Mouse (Mus musculus) midbrain, embryonic 15.5 days (tissue): ENCODE data around the gene Retreg1. TPM values are rescaled to one million over a fixed set of nuclear protein-coding genes. Genes with fewer than 3 reads are reported as not detected.

Experiments
- ATAC-seq: fragments of 200-750 bp; cut with Nextera tagmentation; replicated peaks from 2 replicates; pipeline ENCODE4 v1.8.0; 2017; ENCODE audit warnings: moderate TSS enrichment
- H3K27ac ChIP-seq: fragments of 300-500 bp; sonication (generic); 2 replicates; pipeline ENCODE4 v1.5.1; 2015; ENCODE audit warnings: mild to moderate bottlenecking, inconsistent platforms
- H3K27me3 ChIP-seq: fragments of 300-500 bp; sonication (generic); replicated peaks from 2 replicates; pipeline ENCODE4 v1.6.1; 2015; ENCODE audit warnings: inconsistent platforms
- H3K36me3 ChIP-seq: fragments of 300-500 bp; sonication (generic); replicated peaks from 2 replicates; pipeline ENCODE4 v1.6.1; 2015; ENCODE audit warnings: inconsistent platforms
- H3K4me1 ChIP-seq: fragments of 300-500 bp; sonication (generic); 2 replicates; pipeline ENCODE4 v1.6.1; 2015; ENCODE audit warnings: inconsistent platforms
- H3K4me2 ChIP-seq: fragments of 300-500 bp; sonication (generic); 2 replicates; pipeline ENCODE4 v1.6.1; 2015; ENCODE audit warnings: inconsistent platforms, mild to moderate bottlenecking, moderate library complexity
- H3K4me3 ChIP-seq: fragments of 300-500 bp; sonication (generic); 2 replicates; pipeline ENCODE4 v1.5.1; 2015; ENCODE audit warnings: mild to moderate bottlenecking, inconsistent platforms
- H3K9ac ChIP-seq: fragments of 300-500 bp; sonication (generic); 2 replicates; pipeline ENCODE4 v1.6.1; 2015; ENCODE audit warnings: mild to moderate bottlenecking, inconsistent platforms
- H3K9me3 ChIP-seq: fragments of 300-500 bp; sonication (generic); 2 replicates; pipeline ENCODE4 v1.6.1; 2016; ENCODE audit warnings: inconsistent platforms
- WGBS: fragments of 180-500 bp; shearing (Covaris S2); methylation state at CpG from one replicate; pipeline ENCODE4 v1.1.7; 2015; ENCODE audit warnings: mixed read lengths; 5-methylcytosine and 5-hydroxymethylcytosine counted together
- polyA plus RNA-seq: library from polyadenylated mRNA; unstranded; fragments of >200 nt; fragmentation: Nextera tagmentation; extraction: Ambion mirVana; gene quantifications from 2 replicates; pipeline ENCODE4 v1.2.1, GENCODE M21; 2015

Retreg1 gene
- polyA plus RNA-seq, 1 experiment from 2014 or later, result 12.6 TPM

- Histone ChIP-seq H3K9ac (no peak overlapping the region), H3K9me3 (no peaks in the 10 kb centered on the region), H3K27me3 (no peaks in the 10 kb centered on the region), H3K4me1 (peaks cover 3% of the 10 kb centered on the region; the same call in 1 of the 2 replicates), H3K36me3 (no peaks in the 10 kb centered on the region), H3K27ac (no peak overlapping the region), H3K4me2 (no peak overlapping the region), H3K4me3 (no peak overlapping the region)
- ATAC-seq, result no peak
- 88% methylated on average over 8 of the region's 8 CpGs for WGBS
These were observed 102.2 kb downstream of the Retreg1 start for GRCm38 (mm10) chr15:25945224-25945623.

GRCm38 (mm10) chr15:25946482-25946881, 103.5 kb downstream of the Retreg1 start:
- no peak overlapping the region for H3K4me3 ChIP-seq
- H3K4me1 ChIP-seq, result peaks cover 3% of the 10 kb centered on the region; the same call in 1 of the 2 replicates
- ATAC-seq, result no peak
- H3K9ac ChIP-seq, result no peak overlapping the region
- no peaks in the 10 kb centered on the region for H3K36me3 ChIP-seq
- no peak overlapping the region for H3K27ac ChIP-seq
- no peak overlapping the region for H3K4me2 ChIP-seq
- H3K27me3 ChIP-seq, result no peaks in the 10 kb centered on the region
- H3K9me3 ChIP-seq, result no peaks in the 10 kb centered on the region
- 94% methylated on average over 7 of the region's 7 CpGs for WGBS

GRCm38 (mm10) chr15:25947383-25947782, 104.4 kb downstream of the Retreg1 start:
- ATAC-seq, result no peak
- H3K36me3 ChIP-seq, result no peaks in the 10 kb centered on the region
- 86% methylated on average over 8 of the region's 8 CpGs for WGBS
- no peak overlapping the region for H3K9ac ChIP-seq
- H3K27me3 ChIP-seq, result no peaks in the 10 kb centered on the region
- H3K9me3 ChIP-seq, result no peaks in the 10 kb centered on the region
- no peak overlapping the region for H3K27ac ChIP-seq
- no peak overlapping the region for H3K4me2 ChIP-seq
- H3K4me3 ChIP-seq, result no peak overlapping the region
- no peaks in the 10 kb centered on the region for H3K4me1 ChIP-seq

GRCm38 (mm10) chr15:25948257-25949223, 105.6 kb downstream of the Retreg1 start:
- Histone ChIP-seq H3K4me3 (no peak overlapping the region), H3K4me2 (no peak overlapping the region), H3K27me3 (no peaks in the 10 kb centered on the region), H3K36me3 (no peaks in the 10 kb centered on the region), H3K27ac (no peak overlapping the region), H3K9me3 (no peaks in the 10 kb centered on the region), H3K4me1 (no peaks in the 10 kb centered on the region), H3K9ac (no peak overlapping the region)
- WGBS, result 78% methylated on average over 26 of the region's 26 CpGs
- no peak for ATAC-seq

- no peak for ATAC-seq
- H3K4me3 ChIP-seq, result no peak overlapping the region
- H3K9me3 ChIP-seq, result no peaks in the 10 kb centered on the region
- no peak overlapping the region for H3K4me2 ChIP-seq
- no peaks in the 10 kb centered on the region for H3K27me3 ChIP-seq
- no peaks in the 10 kb centered on the region for H3K36me3 ChIP-seq
- H3K27ac ChIP-seq, result no peak overlapping the region
- WGBS, result 88% methylated on average over 9 of the region's 9 CpGs
- no peaks in the 10 kb centered on the region for H3K4me1 ChIP-seq
- H3K9ac ChIP-seq, result no peak overlapping the region
These were observed 106.7 kb downstream of the Retreg1 start for GRCm38 (mm10) chr15:25949696-25950095.

GRCm38 (mm10) chr15:25950584-25950983, 107.6 kb downstream of the Retreg1 start:
- WGBS, result 90% methylated on average over 5 of the region's 5 CpGs
- H3K9me3 ChIP-seq, result no peaks in the 10 kb centered on the region
- H3K4me3 ChIP-seq, result no peak overlapping the region
- ATAC-seq, result no peak
- no peak overlapping the region for H3K4me2 ChIP-seq
- no peaks in the 10 kb centered on the region for H3K36me3 ChIP-seq
- H3K27me3 ChIP-seq, result no peaks in the 10 kb centered on the region
- H3K27ac ChIP-seq, result no peak overlapping the region
- no peak overlapping the region for H3K9ac ChIP-seq
- no peaks in the 10 kb centered on the region for H3K4me1 ChIP-seq

GRCm38 (mm10) chr15:25951037-25951436, 108.1 kb downstream of the Retreg1 start:
- H3K27ac ChIP-seq, result no peak overlapping the region
- no peak overlapping the region for H3K4me3 ChIP-seq
- no peak for ATAC-seq
- no peaks in the 10 kb centered on the region for H3K36me3 ChIP-seq
- no peak overlapping the region for H3K9ac ChIP-seq
- no peak overlapping the region for H3K4me2 ChIP-seq
- no peaks in the 10 kb centered on the region for H3K9me3 ChIP-seq
- WGBS, result 85% methylated on average over 4 of the region's 4 CpGs
- no peaks in the 10 kb centered on the region for H3K4me1 ChIP-seq
- no peaks in the 10 kb centered on the region for H3K27me3 ChIP-seq

GRCm38 (mm10) chr15:25956001-25956400, 113.0 kb downstream of the Retreg1 start:
- no peak overlapping the region for H3K27ac ChIP-seq
- no peaks in the 10 kb centered on the region for H3K27me3 ChIP-seq
- no peak overlapping the region for H3K4me2 ChIP-seq
- ATAC-seq, result no peak
- 76% methylated on average over 5 of the region's 5 CpGs for WGBS
- no peak overlapping the region for H3K9ac ChIP-seq
- no peak overlapping the region for H3K4me3 ChIP-seq
- H3K36me3 ChIP-seq, result no peaks in the 10 kb centered on the region
- H3K9me3 ChIP-seq, result no peaks in the 10 kb centered on the region
- no peaks in the 10 kb centered on the region for H3K4me1 ChIP-seq

- no peak overlapping the region for H3K4me2 ChIP-seq
- ATAC-seq, result no peak
- no peaks in the 10 kb centered on the region for H3K9me3 ChIP-seq
- no peaks in the 10 kb centered on the region for H3K27me3 ChIP-seq
- no peak overlapping the region for H3K27ac ChIP-seq
- H3K36me3 ChIP-seq, result no peaks in the 10 kb centered on the region
- H3K4me1 ChIP-seq, result no peaks in the 10 kb centered on the region
- 36% methylated on average over 11 of the region's 11 CpGs for WGBS
- no peak overlapping the region for H3K4me3 ChIP-seq
- H3K9ac ChIP-seq, result no peak overlapping the region
These were observed 113.6 kb downstream of the Retreg1 start for GRCm38 (mm10) chr15:25956422-25957117.

GRCm38 (mm10) chr15:25957651-25958050, 114.7 kb downstream of the Retreg1 start:
- no peak overlapping the region for H3K27ac ChIP-seq
- no peaks in the 10 kb centered on the region for H3K9me3 ChIP-seq
- H3K4me2 ChIP-seq, result no peak overlapping the region
- H3K4me1 ChIP-seq, result no peaks in the 10 kb centered on the region
- WGBS, result 88% methylated on average over 10 of the region's 10 CpGs
- H3K4me3 ChIP-seq, result no peak overlapping the region
- no peak overlapping the region for H3K9ac ChIP-seq
- no peaks in the 10 kb centered on the region for H3K36me3 ChIP-seq
- no peak for ATAC-seq
- H3K27me3 ChIP-seq, result no peaks in the 10 kb centered on the region

- peak; percentile 89 for ATAC-seq
- Histone ChIP-seq H3K36me3 (no peaks in the 10 kb centered on the region), H3K4me1 (no peaks in the 10 kb centered on the region), H3K9ac (no peak overlapping the region), H3K9me3 (no peaks in the 10 kb centered on the region), H3K4me2 (no peak overlapping the region), H3K4me3 (no peak overlapping the region), H3K27me3 (no peaks in the 10 kb centered on the region), H3K27ac (no peak overlapping the region)
- WGBS, result 35% methylated on average over 5 of the region's 5 CpGs
These were observed 116.4 kb downstream of the Retreg1 start for GRCm38 (mm10) chr15:25959375-25959774.

GRCm38 (mm10) chr15:25960231-25960630, 117.3 kb downstream of the Retreg1 start:
- Histone ChIP-seq H3K4me1 (no peaks in the 10 kb centered on the region), H3K27me3 (no peaks in the 10 kb centered on the region), H3K36me3 (no peaks in the 10 kb centered on the region), H3K4me3 (no peak overlapping the region), H3K9ac (no peak overlapping the region), H3K4me2 (no peak overlapping the region), H3K9me3 (no peaks in the 10 kb centered on the region), H3K27ac (no peak overlapping the region)
- 92% methylated on average over 5 of the region's 5 CpGs for WGBS
- no peak for ATAC-seq
